23 mouse cellular contexts compared by ENCODE assay signal in genomic region chr4:33886026-33886425, GRCm38 (mm10). TPM values are rescaled to one million over a fixed set of nuclear protein-coding genes. Genes with fewer than 3 reads are reported as not detected.
DNase-seq lines count a peak whose midpoint lies in the region; ATAC-seq lines count a peak whose summit lies in the region.
"Had no signal": no experiment of that assay in that cellular context is flagged by ENCODE, and none has a peak within 500 bp of the region (broad histone marks: within the 10 kb centered on the region; RNA-seq: fewer than 3 reads in every experiment).

No protein-coding gene starts in this region.

- no peak overlapping the region for H3K4me3 ChIP-seq in hindbrain, embryonic 14.5 days (replicated peaks; ENCODE audit: low read length)
- no peak overlapping the region for H3K4me3 ChIP-seq in hindbrain, embryonic 10.5 days
- H3K4me3 ChIP-seq: left cerebral cortex, adult 2 months; lung, embryonic 15.5 days; neural tube, embryonic 12.5 days had no signal

- H3K27me3 ChIP-seq in hindbrain, embryonic 14.5 days (ENCODE audit: control insufficient read depth, insufficient read depth, low read length), result no peaks in the 10 kb centered on the region
- H3K27me3 ChIP-seq in hindbrain, embryonic 10.5 days (ENCODE audit: insufficient read depth, poor library complexity, severe bottlenecking), result no peaks in the 10 kb centered on the region
- H3K27me3 ChIP-seq: lung, embryonic 15.5 days; neural tube, embryonic 12.5 days had no signal

- H3K36me3 ChIP-seq in hindbrain, embryonic 14.5 days (replicated peaks; ENCODE audit: control insufficient read depth, insufficient read depth), result no peaks in the 10 kb centered on the region
- H3K36me3 ChIP-seq in hindbrain, embryonic 10.5 days, result no peaks in the 10 kb centered on the region
- H3K36me3 ChIP-seq: lung, embryonic 15.5 days; neural tube, embryonic 12.5 days had no signal

- WGBS in hindbrain, embryonic 14.5 days, result 72% methylated on average over 3 of the region's 3 CpGs
- WGBS in hindbrain, embryonic 10.5 days, result 84% methylated on average over 3 of the region's 3 CpGs

- H3K4me1 ChIP-seq in hindbrain, embryonic 14.5 days (replicated peaks; ENCODE audit: control insufficient read depth, insufficient read depth, low read length), result no peaks in the 10 kb centered on the region
- no peaks in the 10 kb centered on the region for H3K4me1 ChIP-seq in hindbrain, embryonic 10.5 days (replicated peaks)
- H3K4me1 ChIP-seq: lung, embryonic 15.5 days; neural tube, embryonic 12.5 days had no signal

- DNase-seq in hindbrain, embryonic 14.5 days (ENCODE audit: low spot score), result no peak
- no peak for DNase-seq in hindbrain, embryonic 10.5 days (ENCODE audit: low spot score)
- DNase-seq in Muller cell, postnatal 12 days (ENCODE audit: inconsistent ontology term), result peak; percentile 90
- DNase-seq in cerebellum, adult 18-20 months, result peak; percentile 61 to 62
- DNase-seq in cerebellum, postnatal 36 days, result peak; percentile 39 to 59
- no peak for DNase-seq in adrenal gland, postnatal 14 days
- DNase-seq in layer of hippocampus, adult 9-10 months (ENCODE audit: low spot score), result no peak
- DNase-seq in heart, postnatal 14 days, result no peak
- DNase-seq: adrenal gland, postnatal 36 days; embryo, embryonic 11 days; gastrocnemius, postnatal 25 days; kidney, adult 11 months; thymus, postnatal 25 days had no signal

- intact Hi-C loops in heart, postnatal 14 days (cut with DNase I), result no loop called here

- no peaks in the 10 kb centered on the region for H3K9me3 ChIP-seq in hindbrain, embryonic 14.5 days (ENCODE audit: control insufficient read depth, low read length)
- H3K9me3 ChIP-seq in hindbrain, embryonic 10.5 days, result 0 out of 2 replicates have a peak, but pooled peaks cover 3% of the 10 kb centered on the region

- H3K27ac ChIP-seq in hindbrain, embryonic 14.5 days, result no peak overlapping the region
- no peak overlapping the region for H3K27ac ChIP-seq in hindbrain, embryonic 10.5 days
- H3K27ac ChIP-seq: kidney, postnatal 0 days; left cerebral cortex, adult 2 months; lung, embryonic 15.5 days; macrophage; neural tube, embryonic 12.5 days had no signal

- no peak overlapping the region for H3K9ac ChIP-seq in hindbrain, embryonic 14.5 days
- H3K9ac ChIP-seq: lung, embryonic 15.5 days; neural tube, embryonic 12.5 days had no signal

- peak; percentile 57; the same call in 1 of the 2 replicates for ATAC-seq in hindbrain, embryonic 14.5 days (ENCODE audit: low FRiP score)
- ATAC-seq: activated CD4-positive, CD25-positive, alpha-beta regulatory T cell, adult 4 months; CD4-positive, CD25-positive, alpha-beta regulatory T cell, adult 4 months; forebrain, embryonic 16.5 days had no signal

- H3K4me2 ChIP-seq in hindbrain, embryonic 14.5 days (replicated peaks), result no peak overlapping the region
- H3K4me2 ChIP-seq: liver, embryonic 11.5 days; lung, embryonic 15.5 days; midbrain, embryonic 11.5 days; neural tube, embryonic 12.5 days had no signal

RNA-seq across cellular contexts. Expression of gene Cnr1, which starts 38.4 kb away (rescaled TPM):
- polyA plus RNA-seq in hindbrain, embryonic 14.5 days (2014; fragmentation: Nextera tagmentation; extraction: Ambion mirVana), result 86.3 and 90.6 TPM in 2 replicates
- polyA plus RNA-seq in hindbrain, embryonic 10.5 days (2016; fragmentation: Nextera tagmentation; extraction: Ambion mirVana), result 6.0 and 12.0 TPM in 2 replicates
- total RNA-seq in adrenal gland, postnatal 14 days (2021), result 27.6 and 30.8 TPM in 2 replicates
- under 1 TPM; 0.07 to 0.22 TPM for total RNA-seq in heart, postnatal 14 days (2021)
- polyA plus RNA-seq: activated CD4-positive, CD25-positive, alpha-beta regulatory T cell, adult 4 months; CD4-positive, CD25-positive, alpha-beta regulatory T cell, adult 4 months had no signal

Comparison
In these comparisons a context has a peak if more than half of its experiments do, and no peak if none do; other contexts are left out.
1. DNase-seq: peak in Muller cell, postnatal 12 days (single experiment), cerebellum, adult 18-20 months (2 of 2) and cerebellum, postnatal 36 days (2 of 2); none in hindbrain, embryonic 14.5 days (single experiment), hindbrain, embryonic 10.5 days (single experiment), adrenal gland, postnatal 14 days (single experiment), layer of hippocampus, adult 9-10 months (single experiment) and heart, postnatal 14 days (0 of 2).
2. RNA of gene Cnr1, which starts 38.4 kb away (total RNA-seq): 27.6 to 30.8 TPM in adrenal gland, postnatal 14 days; 0.07 to 0.22 TPM in heart, postnatal 14 days; every median in the first group is over 10 times any median in the second.